ENCODE assay signal across 21 mouse cellular contexts in genomic region chr5:38540898-38541297, GRCm38 (mm10). TPM values are rescaled to one million over a fixed set of nuclear protein-coding genes. Genes with fewer than 3 reads are reported as not detected.
A peak's percentile ranks its signal among the peaks of the same experiment; 100 is the strongest.
DNase-seq lines count a peak whose midpoint lies in the region; ATAC-seq and TF ChIP-seq lines count a peak whose summit lies in the region.
"Had no signal": no experiment of that assay in that cellular context is flagged by ENCODE, and none has a peak within 500 bp of the region (broad histone marks: within the 10 kb centered on the region; RNA-seq: fewer than 3 reads in every experiment).

No protein-coding gene starts in this region.

- no peak for DNase-seq in heart, adult 2 months
- DNase-seq in heart, adult 18-20 months = no peak
- DNase-seq in liver = no peak
- no peak for DNase-seq in liver, embryonic 13.5 days
- no peak for DNase-seq in kidney, adult 2 months
- DNase-seq: adrenal gland, adult 2 months; adrenal gland, postnatal 10 days; adrenal gland, postnatal 25 days; cerebellum, adult 11-12 months; cerebellum, adult 2 months; cerebellum, adult 9-10 months; cerebellum, postnatal 10 days; cerebellum, postnatal 25 days had no signal

- no peak overlapping the region for H3K4me3 ChIP-seq in heart, adult 2 months
- no peak overlapping the region for H3K4me3 ChIP-seq in liver, embryonic 12.5 days
- no peak overlapping the region for H3K4me3 ChIP-seq in liver, embryonic 13.5 days (replicated peaks)
- H3K4me3 ChIP-seq in kidney, adult 2 months (ENCODE audit: insufficient read depth, low read depth, low read length) = no peak overlapping the region
- H3K4me3 ChIP-seq: embryonic facial prominence, embryonic 10.5 days; embryonic facial prominence, embryonic 12.5 days; erythroblast, embryonic 14.5 days; forebrain, embryonic 10.5 days; forebrain, embryonic 12.5 days had no signal

- no peak overlapping the region for H3K4me2 ChIP-seq in liver, embryonic 12.5 days
- H3K4me2 ChIP-seq in liver, embryonic 13.5 days = no peak overlapping the region
- H3K4me2 ChIP-seq: embryonic facial prominence, embryonic 12.5 days; forebrain, embryonic 12.5 days had no signal

- 70% methylated on average over 1 of the region's 1 CpGs for WGBS in heart, adult 2 months
- 60% methylated on average over 1 of the region's 1 CpGs for WGBS in liver, embryonic 12.5 days (ENCODE audit: insufficient replicate concordance)
- WGBS in liver, embryonic 13.5 days (ENCODE audit: insufficient replicate concordance) = 58% methylated on average over 1 of the region's 1 CpGs
- WGBS in kidney, adult 2 months = 92% methylated on average over 1 of the region's 1 CpGs

- peak; percentile 59; the same call in 1 of the 2 replicates for ATAC-seq in liver, embryonic 12.5 days
- peak; percentile 63 for ATAC-seq in liver, embryonic 13.5 days (ENCODE audit: low read depth)
- ATAC-seq: forebrain, embryonic 14.5 days; forebrain, embryonic 16.5 days had no signal

- no peaks in the 10 kb centered on the region for H3K79me2 ChIP-seq in heart, adult 2 months (replicated peaks; ENCODE audit: control insufficient read depth, insufficient read depth, low read length)

- no peak for TF ChIP-seq EP300 in heart, adult 2 months (IDR thresholded peaks at IDR 0.05; ENCODE audit: insufficient read depth, low read depth, low read length)

- H3K27ac ChIP-seq in heart, adult 2 months = peak overlapping the region; percentile 54
- no peak overlapping the region for H3K27ac ChIP-seq in liver, embryonic 12.5 days
- H3K27ac ChIP-seq in liver, embryonic 13.5 days = no peak overlapping the region
- H3K27ac ChIP-seq in kidney, adult 2 months (ENCODE audit: insufficient read depth, low read depth, low read length) = no peak overlapping the region
- H3K27ac ChIP-seq: embryonic facial prominence, embryonic 10.5 days; embryonic facial prominence, embryonic 12.5 days; forebrain, embryonic 10.5 days; forebrain, embryonic 12.5 days had no signal

- H3K36me3 ChIP-seq in heart, adult 2 months (ENCODE audit: control insufficient read depth, insufficient read depth, low read length) = peaks cover 44% of the 10 kb centered on the region
- H3K36me3 ChIP-seq in liver, embryonic 12.5 days = peaks cover 100% of the 10 kb centered on the region
- H3K36me3 ChIP-seq in liver, embryonic 13.5 days = peaks cover 99% of the 10 kb centered on the region
- H3K36me3 ChIP-seq in kidney, adult 2 months (ENCODE audit: control insufficient read depth, insufficient read depth, low read length) = peaks cover 9% of the 10 kb centered on the region

- H3K27me3 ChIP-seq in heart, adult 2 months (ENCODE audit: control insufficient read depth, insufficient read depth, low read length) = no peaks in the 10 kb centered on the region
- H3K27me3 ChIP-seq in liver, embryonic 12.5 days (replicated peaks) = no peaks in the 10 kb centered on the region
- no peaks in the 10 kb centered on the region for H3K27me3 ChIP-seq in liver, embryonic 13.5 days
- H3K27me3 ChIP-seq in kidney, adult 2 months (replicated peaks; ENCODE audit: control insufficient read depth, insufficient read depth, low read length) = no peaks in the 10 kb centered on the region
- H3K27me3 ChIP-seq: embryonic facial prominence, embryonic 12.5 days; forebrain, embryonic 12.5 days had no signal

- TF ChIP-seq CTCF in heart, adult 2 months (IDR thresholded peaks at IDR 0.05) = no peak
- TF ChIP-seq CTCF in kidney, adult 2 months (conservative IDR thresholded peaks at IDR 0.05; ENCODE audit: insufficient read depth, insufficient read length, low read depth, low read length) = no peak

- H3K9me3 ChIP-seq in liver, embryonic 12.5 days (replicated peaks) = no peaks in the 10 kb centered on the region
- no peaks in the 10 kb centered on the region for H3K9me3 ChIP-seq in liver, embryonic 13.5 days (replicated peaks)
- H3K9me3 ChIP-seq: embryonic facial prominence, embryonic 10.5 days; embryonic facial prominence, embryonic 12.5 days; forebrain, embryonic 10.5 days; forebrain, embryonic 12.5 days had no signal

- no peak for TF ChIP-seq POLR2A in heart, adult 2 months (IDR thresholded peaks at IDR 0.05; ENCODE audit: insufficient read depth, low read depth, low read length)
- TF ChIP-seq POLR2A in kidney, adult 2 months (IDR thresholded peaks at IDR 0.05; ENCODE audit: low read depth, low read length) = no peak

- no peak overlapping the region for H3K9ac ChIP-seq in heart, adult 2 months (ENCODE audit: low read depth, low read length)
- no peak overlapping the region for H3K9ac ChIP-seq in liver, embryonic 12.5 days
- no peak overlapping the region for H3K9ac ChIP-seq in liver, embryonic 13.5 days
- H3K9ac ChIP-seq: embryonic facial prominence, embryonic 12.5 days; forebrain, embryonic 12.5 days had no signal

- H3K4me1 ChIP-seq in heart, adult 2 months (ENCODE audit: control insufficient read depth, insufficient read depth, low read length) = peaks cover 16% of the 10 kb centered on the region; the same call in 1 of the 2 replicates
- peaks cover 4% of the 10 kb centered on the region; the same call in 1 of the 2 replicates for H3K4me1 ChIP-seq in liver, embryonic 12.5 days
- H3K4me1 ChIP-seq in liver, embryonic 13.5 days (replicated peaks) = peaks cover 10% of the 10 kb centered on the region; the same call in 1 of the 2 replicates
- no peaks in the 10 kb centered on the region for H3K4me1 ChIP-seq in kidney, adult 2 months (ENCODE audit: control insufficient read depth, insufficient read depth, low read length)
- H3K4me1 ChIP-seq: embryonic facial prominence, embryonic 10.5 days; embryonic facial prominence, embryonic 12.5 days; forebrain, embryonic 10.5 days; forebrain, embryonic 12.5 days had no signal

- intact Hi-C loops in heart, adult 2 months (cut with DNase I) = no loop called here

RNA-seq across cellular contexts. Expression of gene Wdr1, which starts 22.1 kb away (rescaled TPM):
- total RNA-seq in heart, adult 2 months (2021) = 100 to 1,000 TPM; 107 to 119 TPM
- polyA plus RNA-seq in heart, adult 2 months (2012; rRNA removed) = 105 and 144 TPM in 2 replicates
- 100 to 1,000 TPM; 122 to 133 TPM for total RNA-seq in heart, adult 18-20 months (2021)
- polyA plus RNA-seq in liver, embryonic 12.5 days (2016; fragmentation: Nextera tagmentation; extraction: Ambion mirVana) = 122 and 131 TPM in 2 replicates
- 89.7 and 98.1 TPM in 2 replicates for polyA plus RNA-seq in liver, embryonic 13.5 days (2015; fragmentation: Nextera tagmentation; extraction: Ambion mirVana)
- polyA plus RNA-seq in kidney, adult 2 months (2012; rRNA removed) = 115 and 122 TPM in 2 replicates

RNA-seq across cellular contexts. Expression of gene Slc2a9, which starts 38.0 kb away (rescaled TPM):
- total RNA-seq in heart, adult 2 months (2021) = 1 to 10 TPM; 1.3 to 1.6 TPM
- 1.6 and 1.9 TPM in 2 replicates for polyA plus RNA-seq in heart, adult 2 months (2012; rRNA removed)
- 1 to 10 TPM; 1.6 to 2.0 TPM for total RNA-seq in heart, adult 18-20 months (2021)
- 0.60 and 1.2 TPM in 2 replicates for polyA plus RNA-seq in liver, embryonic 12.5 days (2016; fragmentation: Nextera tagmentation; extraction: Ambion mirVana)
- polyA plus RNA-seq in liver, embryonic 13.5 days (2015; fragmentation: Nextera tagmentation; extraction: Ambion mirVana) = 0.80 and 0.88 TPM in 2 replicates
- polyA plus RNA-seq in kidney, adult 2 months (2012; rRNA removed) = 9.7 and 11.1 TPM in 2 replicates
